Mouse (Mus musculus): ENCODE data around the gene Gm45753.

DNA sequence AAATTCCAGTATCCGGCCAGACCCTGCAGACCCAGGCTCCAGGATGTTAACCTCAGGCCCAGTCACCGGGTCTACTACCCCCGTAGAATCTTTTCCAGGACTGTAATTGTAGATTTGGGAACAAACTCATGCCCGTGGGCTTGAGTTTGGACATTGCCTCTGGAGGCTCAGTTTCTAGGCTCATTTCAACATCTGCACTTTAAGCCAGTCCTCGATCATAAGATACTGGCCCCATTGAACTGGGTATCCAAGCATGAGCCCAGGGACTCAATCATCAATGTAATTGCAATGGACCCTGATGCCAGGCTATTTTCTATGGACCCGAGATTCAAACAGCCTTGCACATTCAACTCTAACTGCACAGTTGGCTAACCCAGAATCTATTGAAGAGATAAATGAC is 13.0 kb downstream of the Gm45753 start:
- no peak for TF ChIP-seq CTCF (IDR thresholded peaks at IDR 0.05; ENCODE audit: borderline replicate concordance, control insufficient read depth, extremely low read depth, insufficient read depth, low read length, poor library complexity)
- TF ChIP-seq POLR2A (IDR thresholded peaks at IDR 0.05; ENCODE audit: control insufficient read depth, extremely low read depth, insufficient read depth, low read length, poor library complexity), result no peak
